Mouse (Mus musculus): ENCODE measurements at regions not wholly inside any gene's neighbourhood (a gene's known extent, or its start where the extent isn't known, plus 50 kb on each side); places are given as distances from the start of the nearest gene placed in this dataset.

DNA sequence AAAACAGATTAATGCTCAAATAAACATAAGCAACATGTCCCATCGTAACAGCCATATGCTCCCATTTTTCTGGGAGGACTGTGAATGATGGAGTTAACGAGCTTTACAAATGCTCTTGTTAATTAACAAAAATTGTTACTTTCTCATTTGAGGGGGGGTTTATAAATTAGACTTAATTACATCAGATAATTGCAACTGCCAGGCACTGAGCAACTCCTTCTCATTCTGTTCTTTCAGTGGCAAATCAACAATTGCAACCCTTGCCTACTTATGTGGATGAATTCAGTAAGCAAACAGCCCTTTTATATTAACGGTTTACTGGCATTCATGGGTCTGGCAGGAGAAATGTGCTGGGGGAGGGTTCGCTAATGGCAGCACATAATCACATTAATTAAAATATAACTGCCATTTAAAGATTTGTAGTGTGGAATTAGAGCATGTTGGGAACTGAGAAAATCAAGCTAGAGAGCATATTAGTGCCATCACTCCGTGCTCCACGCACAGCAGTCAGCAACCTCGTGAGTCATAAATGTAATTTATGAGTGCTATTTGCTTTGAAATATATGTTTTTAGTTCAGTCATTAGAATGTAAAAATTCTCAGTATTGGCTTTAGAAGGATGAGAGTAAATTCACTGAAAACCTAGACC lies 266.9 kb upstream of the 1700008P02Rik start:
- TF ChIP-seq CTCF (IDR thresholded peaks at IDR 0.05; ENCODE audit: insufficient read depth, low read depth, low read length): no peak
- no peak for TF ChIP-seq POLR2A (IDR thresholded peaks at IDR 0.05; ENCODE audit: insufficient read depth, low read depth, low read length)
- Histone ChIP-seq H3K27ac (ENCODE audit: insufficient read depth, low read depth, low read length) (no peak overlapping the region), H3K4me3 (ENCODE audit: insufficient read depth, low read depth, low read length) (no peak overlapping the region), H3K4me1 (ENCODE audit: control insufficient read depth, insufficient read depth, low read length) (no peaks in the 10 kb centered on the region)
- 29% methylated on average over 7 of the region's 7 CpGs for WGBS

- Histone ChIP-seq H3K4me3 (ENCODE audit: insufficient read depth, low read depth, low read length) (no peak overlapping the region), H3K4me1 (ENCODE audit: control insufficient read depth, insufficient read depth, low read length) (no peaks in the 10 kb centered on the region), H3K27ac (ENCODE audit: insufficient read depth, low read depth, low read length) (no peak overlapping the region)
- 59% methylated on average over 4 of the region's 4 CpGs for WGBS
- TF ChIP-seq CTCF (IDR thresholded peaks at IDR 0.05; ENCODE audit: insufficient read depth, low read depth, low read length): no peak
Measured at GRCm38 (mm10) chr3:6886200-6887052, 266.2 kb upstream of the 1700008P02Rik start.

GRCm38 (mm10) chr3:6883401-6883800 lies 263.2 kb upstream of the 1700008P02Rik start:
- Histone ChIP-seq H3K4me3 (ENCODE audit: insufficient read depth, low read depth, low read length) (no peak overlapping the region), H3K4me1 (ENCODE audit: control insufficient read depth, insufficient read depth, low read length) (no peaks in the 10 kb centered on the region), H3K27ac (ENCODE audit: insufficient read depth, low read depth, low read length) (no peak overlapping the region)
- TF ChIP-seq CTCF (IDR thresholded peaks at IDR 0.05; ENCODE audit: insufficient read depth, low read depth, low read length) (no peak), POLR2A (IDR thresholded peaks at IDR 0.05; ENCODE audit: insufficient read depth, low read depth, low read length) (no peak)
- 68% methylated on average over 1 of the region's 1 CpGs for WGBS

GRCm38 (mm10) chr3:6876265-6876664 lies 256.0 kb upstream of the 1700008P02Rik start:
- WGBS: 64% methylated on average over 5 of the region's 5 CpGs
- Histone ChIP-seq H3K4me3 (ENCODE audit: insufficient read depth, low read depth, low read length) (no peak overlapping the region), H3K27ac (ENCODE audit: insufficient read depth, low read depth, low read length) (no peak overlapping the region), H3K4me1 (ENCODE audit: control insufficient read depth, insufficient read depth, low read length) (no peaks in the 10 kb centered on the region)
- no peak for TF ChIP-seq CTCF (IDR thresholded peaks at IDR 0.05; ENCODE audit: insufficient read depth, low read depth, low read length)
- no peak for TF ChIP-seq POLR2A (IDR thresholded peaks at IDR 0.05; ENCODE audit: insufficient read depth, low read depth, low read length)

- no peak overlapping the region for H3K27ac ChIP-seq (ENCODE audit: insufficient read depth, low read depth, low read length)
- no peak for TF ChIP-seq POLR2A (IDR thresholded peaks at IDR 0.05; ENCODE audit: insufficient read depth, low read depth, low read length)
- no peak for TF ChIP-seq CTCF (IDR thresholded peaks at IDR 0.05; ENCODE audit: insufficient read depth, low read depth, low read length)
- WGBS: 57% methylated on average over 3 of the region's 3 CpGs
- H3K4me3 ChIP-seq (ENCODE audit: insufficient read depth, low read depth, low read length): no peak overlapping the region
- H3K4me1 ChIP-seq (ENCODE audit: control insufficient read depth, insufficient read depth, low read length): no peaks in the 10 kb centered on the region
Measured at GRCm38 (mm10) chr3:6872170-6872569, 251.9 kb upstream of the 1700008P02Rik start.

- TF ChIP-seq CTCF (IDR thresholded peaks at IDR 0.05; ENCODE audit: insufficient read depth, low read depth, low read length): no peak
- TF ChIP-seq POLR2A (IDR thresholded peaks at IDR 0.05; ENCODE audit: insufficient read depth, low read depth, low read length): no peak
- WGBS: 88% methylated on average over 2 of the region's 2 CpGs
- H3K4me3 ChIP-seq (ENCODE audit: insufficient read depth, low read depth, low read length): no peak overlapping the region
- H3K4me1 ChIP-seq (ENCODE audit: control insufficient read depth, insufficient read depth, low read length): no peaks in the 10 kb centered on the region
- H3K27ac ChIP-seq (ENCODE audit: insufficient read depth, low read depth, low read length): no peak overlapping the region
Measured at GRCm38 (mm10) chr3:6871752-6872151, 251.5 kb upstream of the 1700008P02Rik start.

DNA sequence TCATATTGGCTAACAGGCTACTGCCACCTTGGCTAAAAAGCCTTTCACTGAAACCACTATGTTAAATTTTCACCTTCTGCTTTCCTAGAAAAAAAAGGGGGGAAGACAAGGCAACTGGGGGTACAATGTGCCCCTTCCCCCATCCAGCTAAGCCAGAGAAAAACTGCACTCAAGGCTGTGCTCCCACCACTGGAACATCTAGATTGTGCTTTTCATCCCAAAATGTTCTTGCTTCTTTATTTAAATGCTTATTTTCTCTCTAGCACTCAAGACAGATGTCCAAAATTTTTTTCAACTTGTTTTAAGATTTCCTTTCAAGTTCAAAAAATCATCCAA lies 245.9 kb upstream of the 1700008P02Rik start:
- Histone ChIP-seq H3K27ac (ENCODE audit: insufficient read depth, low read depth, low read length) (no peak overlapping the region), H3K4me1 (ENCODE audit: control insufficient read depth, insufficient read depth, low read length) (no peaks in the 10 kb centered on the region), H3K4me3 (ENCODE audit: insufficient read depth, low read depth, low read length) (no peak overlapping the region)
- TF ChIP-seq POLR2A (IDR thresholded peaks at IDR 0.05; ENCODE audit: insufficient read depth, low read depth, low read length) (no peak), CTCF (IDR thresholded peaks at IDR 0.05; ENCODE audit: insufficient read depth, low read depth, low read length) (no peak)

GRCm38 (mm10) chr3:6865462-6866147 lies 245.4 kb upstream of the 1700008P02Rik start:
- Histone ChIP-seq H3K4me1 (ENCODE audit: control insufficient read depth, insufficient read depth, low read length) (no peaks in the 10 kb centered on the region), H3K27ac (ENCODE audit: insufficient read depth, low read depth, low read length) (no peak overlapping the region), H3K4me3 (ENCODE audit: insufficient read depth, low read depth, low read length) (no peak overlapping the region)
- TF ChIP-seq CTCF (IDR thresholded peaks at IDR 0.05; ENCODE audit: insufficient read depth, low read depth, low read length) (no peak), POLR2A (IDR thresholded peaks at IDR 0.05; ENCODE audit: insufficient read depth, low read depth, low read length) (no peak)
- 28% methylated on average over 3 of the region's 3 CpGs for WGBS

- no peak for TF ChIP-seq POLR2A (IDR thresholded peaks at IDR 0.05; ENCODE audit: insufficient read depth, low read depth, low read length)
- TF ChIP-seq CTCF (IDR thresholded peaks at IDR 0.05; ENCODE audit: insufficient read depth, low read depth, low read length): no peak
- 95% methylated on average over 2 of the region's 2 CpGs for WGBS
- no peak overlapping the region for H3K4me3 ChIP-seq (ENCODE audit: insufficient read depth, low read depth, low read length)
- no peak overlapping the region for H3K27ac ChIP-seq (ENCODE audit: insufficient read depth, low read depth, low read length)
- H3K4me1 ChIP-seq (ENCODE audit: control insufficient read depth, insufficient read depth, low read length): no peaks in the 10 kb centered on the region
Measured at GRCm38 (mm10) chr3:6859866-6860180, 239.6 kb upstream of the 1700008P02Rik start.
